Mouse (Mus musculus) liver, embryonic 14.5 days (tissue): ENCODE data around the gene Kcnj14.

ENCODE experiments used
- CTCF ChIP-seq: IDR thresholded peaks from 2 replicates; pipeline ENCODE4 v1.5.1; 2016; ENCODE audit warnings: antibody characterized with exemption, low read depth, control low read depth
- EP300 ChIP-seq: IDR thresholded peaks from 2 replicates; pipeline ENCODE4 v1.6.1; 2016; ENCODE audit warnings: antibody characterized with exemption, low read depth

GRCm38 (mm10) chr7:45793240-45793639, 31.3 kb downstream of the Kcnj14 start:
- TF ChIP-seq CTCF (no peak), EP300 (no peak)
